Mouse (Mus musculus): ENCODE data around the gene P3h4.

- TF ChIP-seq EP300 (IDR thresholded peaks at IDR 0.05; ENCODE audit: insufficient read depth, low read depth, low read length): no peak
- TF ChIP-seq POLR2A (IDR thresholded peaks at IDR 0.05; ENCODE audit: insufficient read depth, low read depth, low read length): no peak
Measured at GRCm38 (mm10) chr11:100393733-100394132, 20.9 kb downstream of the P3h4 start.

Data from heart, adult 2 months (tissue).